Mouse (Mus musculus): ENCODE measurements at regions not wholly inside any gene's neighbourhood (a gene's known extent, or its start where the extent isn't known, plus 50 kb on each side); places are given as distances from the start of the nearest gene placed in this dataset.

- Histone ChIP-seq H3K4me1 (replicated peaks; ENCODE audit: control insufficient read depth, insufficient read depth, low read length) (no peaks in the 10 kb centered on the region), H3K27me3 (replicated peaks; ENCODE audit: control insufficient read depth, insufficient read depth, low read length) (peaks cover 52% of the 10 kb centered on the region), H3K4me3 (ENCODE audit: low read depth, low read length) (no peak overlapping the region), H3K36me3 (ENCODE audit: control insufficient read depth, insufficient read depth) (no peaks in the 10 kb centered on the region), H3K27ac (ENCODE audit: low read depth, low read length) (no peak overlapping the region), H3K9me3 (ENCODE audit: control insufficient read depth) (no peaks in the 10 kb centered on the region), H3K4me2 (replicated peaks; ENCODE audit: low read depth) (no peak overlapping the region), H3K9ac (ENCODE audit: low read depth, low read length) (no peak overlapping the region)
- no peak for ATAC-seq
- 14% methylated on average over 16 of the region's 16 CpGs for WGBS
- TF ChIP-seq CTCF (IDR thresholded peaks at IDR 0.05; ENCODE audit: low read depth) = no peak; the same call in 1 of the 2 replicates
Observed at GRCm38 (mm10) chrX:57921294-57921693, 101.2 kb upstream of the Zic3 start.

- Histone ChIP-seq H3K4me3 (ENCODE audit: low read depth, low read length) (no peak overlapping the region), H3K9me3 (ENCODE audit: control insufficient read depth) (no peaks in the 10 kb centered on the region), H3K9ac (ENCODE audit: low read depth, low read length) (no peak overlapping the region), H3K4me2 (replicated peaks; ENCODE audit: low read depth) (no peak overlapping the region), H3K27me3 (replicated peaks; ENCODE audit: control insufficient read depth, insufficient read depth, low read length) (peaks cover 46% of the 10 kb centered on the region), H3K36me3 (ENCODE audit: control insufficient read depth, insufficient read depth) (no peaks in the 10 kb centered on the region), H3K27ac (ENCODE audit: low read depth, low read length) (no peak overlapping the region), H3K4me1 (replicated peaks; ENCODE audit: control insufficient read depth, insufficient read depth, low read length) (no peaks in the 10 kb centered on the region)
- WGBS = 20% methylated on average over 25 of the region's 25 CpGs
- no peak for ATAC-seq
- TF ChIP-seq CTCF (IDR thresholded peaks at IDR 0.05; ENCODE audit: low read depth) = no peak
Observed at GRCm38 (mm10) chrX:57921821-57922449, 100.6 kb upstream of the Zic3 start.

DNA sequence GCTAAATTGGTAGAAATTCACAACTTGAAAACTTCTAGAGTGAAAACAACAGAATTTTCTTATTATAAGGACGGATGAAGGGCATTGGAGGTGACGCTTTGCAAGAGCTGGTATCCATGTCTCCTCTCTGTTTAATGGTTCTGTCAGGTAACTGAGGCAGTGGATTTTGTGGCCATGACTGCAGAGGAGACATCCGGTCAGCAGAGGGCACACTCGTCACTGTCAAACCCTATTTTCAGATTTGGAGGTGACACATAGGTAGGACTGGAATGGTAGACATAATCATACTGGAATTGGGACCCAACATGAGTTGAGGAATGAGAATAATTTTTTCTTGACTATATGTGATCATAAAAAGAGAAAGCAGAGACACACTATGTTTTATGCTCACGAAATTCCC, 98.7 kb upstream of the Zic3 start:
- ATAC-seq = no peak

DNA sequence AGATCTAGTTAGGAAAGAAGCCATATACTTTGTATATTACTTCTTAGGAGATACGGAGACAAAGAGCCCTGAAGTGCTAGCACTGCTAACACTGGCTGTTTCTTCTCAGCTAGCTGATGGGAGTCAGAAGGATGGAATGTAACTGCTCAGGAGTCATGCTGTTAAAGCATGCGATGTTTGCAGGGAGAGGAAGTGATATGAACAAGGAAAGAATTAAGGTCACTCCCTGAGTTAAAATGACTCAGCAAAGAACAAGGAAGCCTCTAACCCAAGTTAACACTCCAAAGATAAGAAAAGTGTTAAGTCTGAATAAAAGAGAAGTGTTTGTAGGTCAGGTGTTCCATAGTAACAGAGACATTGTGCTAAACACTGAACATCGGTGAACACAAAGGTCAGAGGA, 86.9 kb upstream of the Zic3 start:
- Histone ChIP-seq H3K4me2 (replicated peaks; ENCODE audit: low read depth) (no peak overlapping the region), H3K4me3 (ENCODE audit: low read depth, low read length) (no peak overlapping the region), H3K9me3 (ENCODE audit: control insufficient read depth) (no peaks in the 10 kb centered on the region), H3K9ac (ENCODE audit: low read depth, low read length) (no peak overlapping the region), H3K36me3 (ENCODE audit: control insufficient read depth, insufficient read depth) (no peaks in the 10 kb centered on the region), H3K27me3 (replicated peaks; ENCODE audit: control insufficient read depth, insufficient read depth, low read length) (no peaks in the 10 kb centered on the region), H3K27ac (ENCODE audit: low read depth, low read length) (no peak overlapping the region), H3K4me1 (replicated peaks; ENCODE audit: control insufficient read depth, insufficient read depth, low read length) (no peaks in the 10 kb centered on the region)
- TF ChIP-seq CTCF (IDR thresholded peaks at IDR 0.05; ENCODE audit: low read depth) = no peak
- WGBS = 38% methylated on average over 3 of the region's 3 CpGs
- peak; percentile 80 for ATAC-seq

More for the DNA sequence above, 98.7 kb upstream of the Zic3 start:
- H3K9me3 ChIP-seq (ENCODE audit: control insufficient read depth) = no peaks in the 10 kb centered on the region
- 31% methylated on average over 5 of the region's 5 CpGs for WGBS
- no peak overlapping the region for H3K9ac ChIP-seq (ENCODE audit: low read depth, low read length)
- H3K4me3 ChIP-seq (ENCODE audit: low read depth, low read length) = no peak overlapping the region
- no peaks in the 10 kb centered on the region for H3K36me3 ChIP-seq (ENCODE audit: control insufficient read depth, insufficient read depth)
- TF ChIP-seq CTCF (IDR thresholded peaks at IDR 0.05; ENCODE audit: low read depth) = peak; percentile 43
- no peaks in the 10 kb centered on the region for H3K4me1 ChIP-seq (replicated peaks; ENCODE audit: control insufficient read depth, insufficient read depth, low read length)
- H3K4me2 ChIP-seq (replicated peaks; ENCODE audit: low read depth) = no peak overlapping the region
- no peak overlapping the region for H3K27ac ChIP-seq (ENCODE audit: low read depth, low read length)
- peaks cover 36% of the 10 kb centered on the region for H3K27me3 ChIP-seq (replicated peaks; ENCODE audit: control insufficient read depth, insufficient read depth, low read length)

DNA sequence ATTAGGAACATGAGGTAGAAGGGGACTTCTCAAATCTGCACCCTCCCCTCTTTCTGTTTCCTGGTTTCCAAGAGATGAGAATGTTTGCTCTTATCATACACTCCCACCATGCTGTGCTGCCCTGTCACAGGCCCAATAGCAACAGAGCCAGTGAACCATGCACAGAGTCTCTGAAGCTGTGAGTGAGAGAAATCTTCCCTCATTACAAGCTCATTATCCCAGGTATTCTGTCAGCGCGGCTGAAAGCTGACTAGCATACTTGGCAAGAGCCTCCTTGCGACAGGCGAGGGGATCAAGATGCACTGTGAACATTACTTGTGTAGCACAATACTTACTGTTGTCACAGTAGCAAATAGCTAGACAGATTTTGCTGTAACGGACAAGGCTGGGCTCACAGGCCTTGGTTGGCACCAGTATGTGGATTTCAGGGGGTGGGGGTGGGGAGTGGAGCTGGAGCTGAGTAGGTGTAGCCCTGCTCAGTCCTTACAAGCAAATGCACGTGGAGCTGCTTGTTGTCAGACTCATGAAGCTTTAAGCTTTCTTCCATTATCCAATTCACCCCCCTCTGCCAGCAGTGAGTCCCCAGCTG, 84.2 kb upstream of the Zic3 start:
- no peaks in the 10 kb centered on the region for H3K27me3 ChIP-seq (replicated peaks; ENCODE audit: control insufficient read depth, insufficient read depth, low read length)
- H3K4me3 ChIP-seq (ENCODE audit: low read depth, low read length) = no peak overlapping the region
- H3K4me2 ChIP-seq (replicated peaks; ENCODE audit: low read depth) = no peak overlapping the region
- no peaks in the 10 kb centered on the region for H3K4me1 ChIP-seq (replicated peaks; ENCODE audit: control insufficient read depth, insufficient read depth, low read length)
- 48% methylated on average over 6 of the region's 6 CpGs for WGBS
- no peak for TF ChIP-seq CTCF (IDR thresholded peaks at IDR 0.05; ENCODE audit: low read depth)
- no peak for ATAC-seq
- H3K36me3 ChIP-seq (ENCODE audit: control insufficient read depth, insufficient read depth) = no peaks in the 10 kb centered on the region
- no peaks in the 10 kb centered on the region for H3K9me3 ChIP-seq (ENCODE audit: control insufficient read depth)
- H3K9ac ChIP-seq (ENCODE audit: low read depth, low read length) = no peak overlapping the region
- H3K27ac ChIP-seq (ENCODE audit: low read depth, low read length) = no peak overlapping the region

GRCm38 (mm10) chrX:57950896-57951295, 71.6 kb upstream of the Zic3 start:
- 54% methylated on average over 2 of the region's 2 CpGs for WGBS
- no peak for TF ChIP-seq CTCF (IDR thresholded peaks at IDR 0.05; ENCODE audit: low read depth)
- no peaks in the 10 kb centered on the region for H3K36me3 ChIP-seq (ENCODE audit: control insufficient read depth, insufficient read depth)
- no peaks in the 10 kb centered on the region for H3K9me3 ChIP-seq (ENCODE audit: control insufficient read depth)
- H3K4me3 ChIP-seq (ENCODE audit: low read depth, low read length) = no peak overlapping the region
- no peaks in the 10 kb centered on the region for H3K27me3 ChIP-seq (replicated peaks; ENCODE audit: control insufficient read depth, insufficient read depth, low read length)
- H3K9ac ChIP-seq (ENCODE audit: low read depth, low read length) = no peak overlapping the region
- H3K4me2 ChIP-seq (replicated peaks; ENCODE audit: low read depth) = no peak overlapping the region
- ATAC-seq = no peak
- H3K27ac ChIP-seq (ENCODE audit: low read depth, low read length) = no peak overlapping the region
- H3K4me1 ChIP-seq (replicated peaks; ENCODE audit: control insufficient read depth, insufficient read depth, low read length) = no peaks in the 10 kb centered on the region

Measured in intestine, postnatal 0 days (tissue).